Mouse (Mus musculus) MEL (cell line): ENCODE data around the gene Plac9a. TPM values are rescaled to one million over a fixed set of nuclear protein-coding genes. Genes with fewer than 3 reads are reported as not detected.

ENCODE experiments used
- DNase-seq: peaks from one replicate; pipeline ENCODE4 v3.0.0; 2011; ENCODE audit warnings: low read depth, low spot score
- H3K27ac ChIP-seq: 2 replicates; pipeline ENCODE4 v1.5.1; 2012; ENCODE audit warnings: low read depth, mild to moderate bottlenecking, control low read depth, low read length, moderate library complexity; ENCODE audit not compliant: control insufficient read depth
- H3K27me3 ChIP-seq, 2 experiments: fragments of 150-350 bp in 1 of 2; sonication (generic) in 1 of 2; 2 replicates each; pipeline ENCODE4 v1.6.1; 2012; ENCODE audit warnings: low read length in 2 of 2, mild to moderate bottlenecking in 2 of 2, improper control_type of control experiment in 1 of 2, moderate library complexity in 1 of 2; ENCODE audit not compliant: insufficient read depth in 2 of 2, control insufficient read depth in 1 of 2
- H3K36me3 ChIP-seq, 2 experiments: 2 replicates each; pipeline ENCODE4 v1.6.1; 2012 to 2014; ENCODE audit warnings: low read length in 2 of 2, improper control_type of control experiment in 1 of 2, inconsistent platforms in 1 of 2, mild to moderate bottlenecking in 1 of 2; ENCODE audit not compliant: insufficient read depth in 2 of 2, control insufficient read depth in 1 of 2
- H3K4me1 ChIP-seq, 2 experiments: fragments of 150-350 bp in 1 of 2; sonication (generic) in 1 of 2; 2 replicates each; pipeline ENCODE4 v1.6.1; 2012; ENCODE audit warnings: low read length in 2 of 2, improper control_type of control experiment in 1 of 2, mild to moderate bottlenecking in 1 of 2; ENCODE audit not compliant: insufficient read depth in 2 of 2, control insufficient read depth in 1 of 2
- H3K4me3 ChIP-seq, 2 experiments: fragments of 150-350 bp in 1 of 2; sonication (generic) in 1 of 2; 2 replicates each; pipeline ENCODE4 v1.5.1; 2012; ENCODE audit warnings: low read depth in 2 of 2, low read length in 2 of 2, mild to moderate bottlenecking in 2 of 2, moderate library complexity in 2 of 2, control low read depth in 1 of 2, improper control_type of control experiment in 1 of 2; ENCODE audit not compliant: control insufficient read depth in 1 of 2, insufficient read depth in 1 of 2
- H3K79me2 ChIP-seq: 2 replicates; pipeline ENCODE4 v1.6.1; 2012; ENCODE audit warnings: mild to moderate bottlenecking, low read length, moderate library complexity; ENCODE audit not compliant: control insufficient read depth, poor library complexity, insufficient read depth
- H3K9ac ChIP-seq: 2 replicates; pipeline ENCODE4 v1.6.1; 2012; ENCODE audit warnings: low read depth, mild to moderate bottlenecking, control low read depth, low read length, moderate library complexity; ENCODE audit not compliant: control insufficient read depth, poor library complexity, severe bottlenecking
- H3K9me3 ChIP-seq: fragments of 150-350 bp; sonication (generic); replicated peaks from 2 replicates; pipeline ENCODE4 v1.6.1; 2012; ENCODE audit warnings: mild to moderate bottlenecking, low read length, improper control_type of control experiment, moderate library complexity; ENCODE audit not compliant: insufficient read depth
- BHLHE40 ChIP-seq: IDR thresholded peaks from 2 replicates; pipeline ENCODE4 v1.6.1; 2012; ENCODE audit warnings: low read depth, mild to moderate bottlenecking, inconsistent platforms, low read length, improper control_type of control experiment, borderline replicate concordance
- CHD1 ChIP-seq: IDR thresholded peaks from 2 replicates; pipeline ENCODE4 v1.6.1; 2012; ENCODE audit warnings: low read depth, mild to moderate bottlenecking, inconsistent platforms, low read length, improper control_type of control experiment
- E2F4 ChIP-seq: IDR thresholded peaks from 2 replicates; pipeline ENCODE4 v1.6.1; 2011; ENCODE audit warnings: low read depth, low read length, improper control_type of control experiment, borderline replicate concordance
- EP300 ChIP-seq, 2 experiments: IDR thresholded peaks; 2 replicates each; pipeline ENCODE4 v1.6.1; 2011; ENCODE audit warnings: improper control_type of control experiment in 2 of 2, low read length in 2 of 2, low read depth in 1 of 2, mild to moderate bottlenecking in 1 of 2
- GATA1 ChIP-seq: IDR thresholded peaks from 2 replicates; pipeline ENCODE4 v1.6.1; 2011; ENCODE audit warnings: low read depth, low read length, improper control_type of control experiment
- JUND ChIP-seq: IDR thresholded peaks from 2 replicates; pipeline ENCODE4 v1.6.1; 2011; ENCODE audit warnings: low read depth, mild to moderate bottlenecking, improper control_type of control experiment, low read length
- KAT2A ChIP-seq: conservative IDR thresholded peaks from 2 replicates; pipeline ENCODE4 v1.6.1; 2012; ENCODE audit warnings: low read depth, low read length, improper control_type of control experiment, inconsistent platforms
- MAX ChIP-seq: IDR thresholded peaks from 2 replicates; pipeline ENCODE4 v1.6.1; 2011; ENCODE audit warnings: low read length, improper control_type of control experiment
- NRF1 ChIP-seq: IDR thresholded peaks from 2 replicates; pipeline ENCODE4 v1.6.1; 2014; ENCODE audit warnings: low read depth, mild to moderate bottlenecking, inconsistent platforms, low read length, improper control_type of control experiment, moderate library complexity; ENCODE audit not compliant: poor library complexity, insufficient read depth, severe bottlenecking
- POLR2A ChIP-seq, 2 experiments: IDR thresholded peaks; 2 replicates each; pipeline ENCODE4 v1.6.1; 2011 to 2012; ENCODE audit warnings: low read length in 2 of 2, mild to moderate bottlenecking in 2 of 2, control low read depth in 1 of 2, improper control_type of control experiment in 1 of 2, low read depth in 1 of 2, moderate library complexity in 1 of 2; ENCODE audit not compliant: control insufficient read depth in 1 of 2, insufficient read depth in 1 of 2, poor library complexity in 1 of 2
- POLR2AphosphoS2 ChIP-seq: IDR thresholded peaks from 2 replicates; pipeline ENCODE4 v1.6.1; 2011; ENCODE audit warnings: low read length, improper control_type of control experiment
- RCOR1 ChIP-seq: IDR thresholded peaks from 2 replicates; pipeline ENCODE4 v1.6.1; 2012; ENCODE audit warnings: low read depth, mild to moderate bottlenecking, inconsistent platforms, low read length, improper control_type of control experiment
- ZKSCAN1 ChIP-seq: IDR thresholded peaks from 2 replicates; pipeline ENCODE4 v1.6.1; 2012; ENCODE audit warnings: low read depth, mild to moderate bottlenecking, inconsistent platforms, low read length, improper control_type of control experiment, moderate library complexity
- ZMIZ1 ChIP-seq: IDR thresholded peaks from 2 replicates; pipeline ENCODE4 v1.6.1; 2012; ENCODE audit warnings: low read depth, mild to moderate bottlenecking, inconsistent platforms, low read length, improper control_type of control experiment, moderate library complexity
- polyA plus RNA-seq, 2 experiments: library from polyadenylated mRNA; stranded (reverse) in 1 of 2; unstranded in 1 of 2; fragments of >175 nt in 1 of 2; fragments of >200 nt in 1 of 2; gene quantifications; 2 replicates each; pipeline versions ENCODE4 v1.2.1 to v1.2.4; 2012; ENCODE audit warnings: low replicate concordance in 2 of 2, low read depth in 1 of 2; ENCODE audit not compliant: insufficient read length in 2 of 2, insufficient read depth in 1 of 2, missing spikeins in 1 of 2
- total RNA-seq: library from RNA; depleted of rRNA; stranded (reverse); fragments of 300-350 nt; gene quantifications from 2 replicates; pipeline ENCODE4 v1.2.3, GENCODE M21; 2012

Plac9a gene
- total and polyA plus RNA-seq, 3 experiments: not detected

DNA sequence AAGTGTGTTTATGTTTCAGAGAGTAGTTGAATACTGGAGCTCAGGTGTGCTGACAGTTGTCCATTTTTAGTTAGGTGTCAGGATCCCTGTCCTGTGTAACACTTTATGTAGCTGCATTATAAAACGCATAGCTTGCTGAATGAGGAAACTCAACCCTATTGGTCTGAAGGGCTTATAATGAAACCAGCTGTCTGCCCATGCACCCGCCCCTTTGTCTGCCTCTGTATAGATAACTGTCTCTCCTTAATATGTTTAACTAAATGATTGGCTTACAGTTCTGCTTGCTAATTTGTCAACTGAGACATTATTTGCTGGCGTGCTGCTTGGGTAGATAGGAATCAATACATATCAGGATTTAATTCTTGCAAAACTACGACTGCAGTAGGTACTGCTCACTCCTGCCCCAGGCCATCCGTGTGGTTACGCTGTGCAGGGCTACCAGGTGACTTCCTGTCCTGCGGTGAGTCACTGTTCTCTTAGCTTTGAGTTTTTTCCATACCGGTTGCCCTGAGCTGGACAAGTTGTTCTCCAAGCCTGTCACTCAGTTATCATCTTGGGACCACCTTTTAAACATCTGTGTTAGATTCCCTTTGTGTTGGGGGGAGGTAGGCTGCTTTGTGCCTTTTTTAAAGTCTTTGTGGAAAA lies 47.5 kb downstream of the Plac9a start (continued):
- no peak for TF ChIP-seq ZMIZ1
- no peak for TF ChIP-seq NRF1

DNA sequence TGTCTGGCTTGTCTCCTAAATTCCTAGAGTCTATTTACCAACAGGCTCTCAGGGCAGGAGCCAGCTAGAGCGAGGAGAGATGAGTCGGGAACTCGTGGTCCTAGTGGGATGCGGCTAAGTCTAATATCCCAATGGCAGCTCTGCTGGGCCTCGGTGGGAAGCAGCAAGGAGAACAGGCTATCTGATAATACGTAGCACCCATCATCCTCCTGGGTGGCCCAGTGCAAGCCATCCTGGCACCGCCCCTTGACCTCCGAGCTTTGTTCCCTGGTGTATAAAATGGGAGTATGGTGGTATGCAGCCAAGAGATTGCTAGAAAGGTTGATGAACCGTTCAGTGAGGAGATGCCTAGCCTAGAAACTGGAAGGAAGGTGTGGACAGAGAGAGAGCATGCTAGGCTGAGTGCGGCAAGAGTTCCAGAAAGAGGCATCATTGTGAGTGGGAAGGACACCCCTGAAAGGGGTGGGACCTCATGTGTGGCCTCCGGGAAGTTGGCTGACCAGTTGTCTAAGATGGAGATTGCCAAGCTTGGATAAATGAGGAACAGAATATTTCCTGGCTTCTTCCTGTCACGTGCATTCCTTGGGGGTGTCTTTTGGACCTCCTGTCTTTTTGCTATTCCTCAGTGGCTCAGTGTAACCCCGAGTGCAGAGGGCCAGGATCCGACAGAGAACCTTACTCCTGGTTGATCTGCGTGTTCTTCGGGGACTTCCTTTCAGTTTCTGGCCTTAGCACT lies 49.0 kb downstream of the Plac9a start:
- no peak overlapping the region for H3K4me3 ChIP-seq
- no peaks in the 10 kb centered on the region for H3K27me3 ChIP-seq
- no peak overlapping the region for H3K27ac ChIP-seq
- no peaks in the 10 kb centered on the region for H3K9me3 ChIP-seq
- no peak overlapping the region for H3K9ac ChIP-seq
- peaks cover 0 to 27% of the 10 kb centered on the region in 2 experiments; a peak in 2 of 4 replicates for H3K36me3 ChIP-seq
- DNase-seq: no peak
- no peaks in the 10 kb centered on the region for H3K79me2 ChIP-seq
- peaks cover 22 to 38% of the 10 kb centered on the region in 2 experiments for H3K4me1 ChIP-seq
- TF ChIP-seq CHD1 (no peak), EP300 (IDR thresholded peaks at IDR 0.05; ENCODE audit: low read depth in 1 of 2, low read length in 2 of 2) (no peak), KAT2A (no peak), RCOR1 (no peak)
- TF ChIP-seq, all 39 proteins: peak for 0

DNA sequence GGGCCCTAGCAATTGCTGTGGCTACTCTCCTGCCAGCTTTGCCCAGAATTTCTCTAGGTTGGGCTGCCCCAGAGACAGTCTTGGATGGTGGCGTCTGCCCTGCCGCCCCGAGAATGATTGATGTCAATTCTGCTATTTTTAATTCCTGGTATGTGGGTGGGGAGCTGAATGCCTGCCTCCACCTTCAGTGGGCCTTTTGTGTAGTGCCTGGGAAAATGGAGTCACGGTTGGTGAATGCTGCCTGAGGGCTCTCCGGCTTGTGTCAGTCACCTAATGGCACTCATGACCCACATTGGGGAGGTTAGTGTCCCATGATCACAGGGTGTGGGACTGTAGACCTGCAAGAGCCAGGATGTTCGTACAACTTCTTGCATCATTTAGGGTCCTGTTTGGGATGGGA lies 49.6 kb downstream of the Plac9a start:
- H3K9me3 ChIP-seq: no peaks in the 10 kb centered on the region
- H3K79me2 ChIP-seq: no peaks in the 10 kb centered on the region
- no peak overlapping the region for H3K27ac ChIP-seq
- H3K4me1 ChIP-seq: peaks cover 22 to 32% of the 10 kb centered on the region in 2 experiments
- H3K9ac ChIP-seq: no peak overlapping the region
- H3K27me3 ChIP-seq: no peaks in the 10 kb centered on the region
- peaks cover 0 to 25% of the 10 kb centered on the region in 2 experiments; a peak in 2 of 4 replicates for H3K36me3 ChIP-seq
- TF ChIP-seq POLR2AphosphoS2: no peak
- TF ChIP-seq BHLHE40: no peak
- TF ChIP-seq JUND: no peak
- TF ChIP-seq E2F4: no peak
- TF ChIP-seq MAX: no peak
- no peak for TF ChIP-seq GATA1
- TF ChIP-seq POLR2A (IDR thresholded peaks at IDR 0.05; ENCODE audit: control insufficient read depth in 1 of 2, insufficient read depth in 1 of 2, low read depth in 1 of 2, low read length in 2 of 2, poor library complexity in 1 of 2): no peak
- no peak for TF ChIP-seq ZKSCAN1
- H3K4me3 ChIP-seq: no peak overlapping the region
- no peak for DNase-seq
